Mouse (Mus musculus): Measurements from ENCODE around the gene Cryab.

DNA sequence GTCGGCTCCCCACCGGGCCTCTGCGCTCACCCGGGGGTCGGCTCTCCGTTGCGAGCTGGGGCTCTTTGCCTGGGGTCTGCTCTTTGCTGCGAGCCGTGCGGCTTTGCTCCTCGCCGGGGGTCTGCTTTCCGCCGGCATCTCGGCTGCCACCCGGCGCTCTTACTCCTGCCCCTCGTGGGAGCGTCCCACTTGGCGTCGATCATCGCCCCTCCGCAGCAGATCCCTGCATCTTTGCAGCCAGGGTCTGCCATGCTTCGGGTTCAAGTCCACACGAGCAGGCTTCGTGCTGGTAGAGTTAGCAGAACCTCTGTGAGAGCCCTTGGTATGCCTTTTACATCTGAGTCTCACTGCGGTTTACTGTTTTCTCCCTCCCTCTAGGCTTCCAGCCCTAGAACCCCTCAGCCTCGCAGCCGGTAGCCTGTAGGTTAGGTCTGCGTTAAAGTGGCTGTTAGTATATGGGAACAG, 24.6 kb downstream of the Cryab start:
- TF ChIP-seq POLR2A (IDR thresholded peaks at IDR 0.05; ENCODE audit: extremely low read depth, insufficient read depth, low read length) (no peak), CTCF (IDR thresholded peaks at IDR 0.05; ENCODE audit: extremely low read depth, insufficient read depth, low read length) (no peak)
